Mouse (Mus musculus) left cerebral cortex, postnatal 10 days (tissue): ENCODE measurements around the gene Afg1l. TPM values are rescaled to one million over a fixed set of nuclear protein-coding genes. Genes with fewer than 3 reads are reported as not detected.

Experiments used
- DNase-seq, 2 experiments: peaks; one replicate each; pipeline ENCODE4 v3.0.0; 2021 to 2022; ENCODE audit warnings: low spot score in 2 of 2, mixed read lengths in 1 of 2; ENCODE audit errors: extremely low spot score in 1 of 2
- intact Hi-C: fragments of 180-260 bp; cut with DNase I; formaldehyde crosslinking; loops from one replicate; pipeline ENCODE4 v1.15.1; 2025
- total RNA-seq, 2 experiments: library from RNA; stranded (reverse); gene quantifications; 2 replicates each; pipeline ENCODE4 v1.2.3; 2021

Afg1l gene
- total RNA-seq, 2 experiments from 2014 or later = 9.3 to 10.5 TPM

GRCm38 (mm10) chr10:42410748-42411537, 67.4 kb downstream of the Afg1l start:
- DNase-seq = peak; percentile 36 to 41
- intact Hi-C loops = no loop called here

- DNase-seq = no peak
- intact Hi-C loops = no loop called here
Observed at GRCm38 (mm10) chr10:42390436-42390835, 87.9 kb downstream of the Afg1l start.

GRCm38 (mm10) chr10:42388181-42388580, 90.2 kb downstream of the Afg1l start:
- intact Hi-C loops = no loop called here
- no peak for DNase-seq

GRCm38 (mm10) chr10:42384946-42385644, 93.3 kb downstream of the Afg1l start:
- peak in 1 of 2 experiments; percentile 31 for DNase-seq
- intact Hi-C loops = no loop called here

- no peak for DNase-seq
- intact Hi-C loops = no loop called here
Observed at GRCm38 (mm10) chr10:42383708-42384107, 94.7 kb downstream of the Afg1l start.

GRCm38 (mm10) chr10:42364216-42364615, 114.1 kb downstream of the Afg1l start:
- intact Hi-C loops = no loop called here
- no peak for DNase-seq

- DNase-seq = no peak
- intact Hi-C loops = no loop called here
Observed at GRCm38 (mm10) chr10:42355980-42356379, 122.4 kb downstream of the Afg1l start.

GRCm38 (mm10) chr10:42347986-42348385, 130.4 kb downstream of the Afg1l start:
- intact Hi-C loops = no loop called here
- DNase-seq = no peak

GRCm38 (mm10) chr10:42347127-42347526, 131.2 kb downstream of the Afg1l start:
- intact Hi-C loops = no loop called here
- peak in 1 of 2 experiments; percentile 27 for DNase-seq

- intact Hi-C loops = no loop called here
- DNase-seq = no peak
Observed at GRCm38 (mm10) chr10:42346179-42346877, 132.0 kb downstream of the Afg1l start.

GRCm38 (mm10) chr10:42342714-42343113, 135.7 kb downstream of the Afg1l start:
- intact Hi-C loops = no loop called here
- no peak for DNase-seq

- no peak for DNase-seq
- intact Hi-C loops = no loop called here
Observed at GRCm38 (mm10) chr10:42341815-42342457, 136.4 kb downstream of the Afg1l start.

- intact Hi-C loops = no loop called here
- DNase-seq = no peak
Observed at GRCm38 (mm10) chr10:42340426-42340793, 138.0 kb downstream of the Afg1l start.

GRCm38 (mm10) chr10:42339773-42340425, 138.5 kb downstream of the Afg1l start:
- intact Hi-C loops = no loop called here
- DNase-seq = peak in 1 of 2 experiments; percentile 31

GRCm38 (mm10) chr10:42338456-42338855, 139.9 kb downstream of the Afg1l start:
- intact Hi-C loops = no loop called here
- no peak for DNase-seq

GRCm38 (mm10) chr10:42327576-42327975, 150.8 kb downstream of the Afg1l start:
- peak; percentile 48 to 56 for DNase-seq
- intact Hi-C loops = no loop called here

GRCm38 (mm10) chr10:42325305-42325704, 153.1 kb downstream of the Afg1l start:
- DNase-seq = no peak
- intact Hi-C loops = no loop called here

GRCm38 (mm10) chr10:42323978-42324377, 154.4 kb downstream of the Afg1l start:
- intact Hi-C loops = no loop called here
- no peak for DNase-seq
